Mouse (Mus musculus) spleen, adult 12 weeks (tissue): ENCODE measurements around the gene Ascl4.

Experiments used
- DNase-seq: peaks from one replicate; pipeline ENCODE4 v3.0.0; 2022; ENCODE audit warnings: low spot score

Gene Ascl4

GRCm38 (mm10) chr10:85927676-85928445 is at the start of gene Ascl4:
TSS of gene Ascl4 (plus strand) at chr10:85927681.
- peak; percentile 2 for DNase-seq

- no peak for DNase-seq
Observed at GRCm38 (mm10) chr10:85879886-85880486, 47.5 kb upstream of the Ascl4 start.

GRCm38 (mm10) chr10:85916498-85917309 is 10.8 kb upstream of the Ascl4 start, which contains the start of gene Prdm4:
TSS of gene Prdm4 (minus strand) at chr10:85917142.
- DNase-seq, result peak; percentile 94

GRCm38 (mm10) chr10:85928499-85929207 is 1.2 kb downstream of the Ascl4 start:
- peak; percentile 31 for DNase-seq

DNA sequence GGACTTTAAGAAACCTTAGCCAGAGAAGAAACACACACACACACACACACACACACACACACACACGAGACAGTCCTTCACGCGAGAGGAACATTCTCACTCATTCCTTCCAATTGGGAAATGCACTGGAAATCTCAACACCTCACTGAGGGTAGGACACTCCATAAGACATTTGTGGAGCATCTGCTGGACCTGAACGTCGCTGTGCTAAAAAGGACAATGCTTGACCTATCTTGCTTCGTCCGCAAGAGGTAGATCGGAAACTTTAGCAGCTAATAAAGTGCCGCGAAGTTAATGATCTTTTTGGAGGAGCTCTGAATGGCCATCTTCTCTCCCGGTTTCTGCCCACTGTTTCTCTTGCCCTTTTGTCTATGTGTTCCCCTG is 1.7 kb downstream of the Ascl4 start:
- no peak for DNase-seq

- DNase-seq, result no peak
Observed at GRCm38 (mm10) chr10:85929962-85930361, 2.5 kb downstream of the Ascl4 start.

GRCm38 (mm10) chr10:85936280-85936965 is 8.9 kb downstream of the Ascl4 start:
- no peak for DNase-seq

DNA sequence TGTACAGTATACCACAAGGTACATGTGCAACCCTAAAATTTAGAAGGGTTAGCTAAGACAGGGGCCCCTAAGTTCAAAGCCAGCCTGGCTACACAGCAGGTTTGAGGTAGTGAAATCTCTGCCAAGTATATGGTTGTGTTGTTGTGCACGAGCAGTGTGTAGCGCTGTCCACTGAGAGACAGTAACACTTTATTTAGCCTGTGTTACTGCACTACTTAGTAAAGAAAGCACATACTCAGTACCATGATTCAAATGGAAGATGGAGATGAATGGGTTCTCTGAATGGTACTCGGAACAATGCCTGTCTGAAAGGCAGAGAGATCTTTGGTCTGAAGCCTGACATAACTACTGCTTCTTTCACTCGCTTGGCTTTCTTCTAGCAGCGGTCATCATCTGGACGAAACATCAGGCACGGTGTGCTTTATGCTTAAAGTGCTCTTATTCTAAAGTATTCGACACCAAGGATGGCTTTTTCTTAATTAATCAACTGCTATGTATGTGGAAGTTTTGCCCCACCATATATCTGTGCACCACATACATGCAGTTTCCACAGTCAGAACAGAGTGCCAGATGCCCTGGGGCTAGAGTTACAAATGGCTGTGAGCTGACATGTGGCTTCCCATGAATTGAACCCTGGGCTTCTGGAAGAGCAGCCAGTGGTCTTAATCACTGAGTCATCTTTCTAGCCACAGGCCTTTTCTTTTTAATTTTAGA is 21.2 kb downstream of the Ascl4 start:
- DNase-seq, result no peak

GRCm38 (mm10) chr10:85951765-85952443 is 24.4 kb downstream of the Ascl4 start:
- no peak for DNase-seq

DNA sequence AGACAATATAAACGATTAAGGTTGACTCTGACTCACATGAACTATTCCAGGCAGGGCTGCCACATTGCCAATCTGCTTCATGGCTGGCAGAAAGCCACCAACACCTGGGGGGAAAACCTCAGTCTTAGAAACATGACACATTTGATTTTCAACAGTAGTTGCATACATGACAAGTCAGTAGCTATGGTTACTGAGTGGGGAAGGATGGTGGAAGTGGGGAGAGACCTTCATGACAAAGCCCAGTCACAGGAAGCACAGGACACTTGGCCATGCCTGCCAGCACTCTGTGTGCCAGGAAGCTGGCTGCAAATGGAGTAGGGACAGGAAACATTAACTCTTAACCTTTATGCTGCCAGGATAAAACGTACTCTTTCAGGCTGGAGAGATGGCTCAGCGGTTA is 25.9 kb downstream of the Ascl4 start:
- DNase-seq, result no peak

DNA sequence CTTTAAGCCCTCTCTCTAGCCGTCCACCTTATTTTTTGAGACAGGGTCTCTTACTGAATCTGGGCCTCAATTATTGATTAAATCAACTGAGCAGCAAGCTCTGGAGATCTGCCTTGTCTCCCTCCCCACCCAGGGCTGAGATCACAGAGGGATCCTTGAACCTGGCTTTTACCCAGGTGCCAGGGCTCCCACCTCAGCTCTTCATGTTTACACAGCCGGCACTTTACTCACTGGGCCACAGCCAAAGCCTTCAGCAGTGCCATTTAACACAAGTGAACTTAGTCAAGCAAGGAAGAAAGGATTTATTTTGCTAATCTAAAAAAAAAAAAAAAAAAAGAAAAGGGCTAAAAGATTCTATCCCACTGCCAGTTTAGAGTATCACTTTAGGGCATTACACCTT is 26.9 kb downstream of the Ascl4 start:
- DNase-seq, result no peak

GRCm38 (mm10) chr10:85956871-85957419 is 29.5 kb downstream of the Ascl4 start:
- DNase-seq, result peak; percentile 3

- peak; percentile 88 for DNase-seq
Observed at GRCm38 (mm10) chr10:85957464-85957950, 30.0 kb downstream of the Ascl4 start, which contains the start of gene Rtcb. TSS of gene Rtcb (minus strand) at chr10:85957823.

- DNase-seq, result no peak
Observed at GRCm38 (mm10) chr10:85962897-85963296, 35.4 kb downstream of the Ascl4 start.

DNA sequence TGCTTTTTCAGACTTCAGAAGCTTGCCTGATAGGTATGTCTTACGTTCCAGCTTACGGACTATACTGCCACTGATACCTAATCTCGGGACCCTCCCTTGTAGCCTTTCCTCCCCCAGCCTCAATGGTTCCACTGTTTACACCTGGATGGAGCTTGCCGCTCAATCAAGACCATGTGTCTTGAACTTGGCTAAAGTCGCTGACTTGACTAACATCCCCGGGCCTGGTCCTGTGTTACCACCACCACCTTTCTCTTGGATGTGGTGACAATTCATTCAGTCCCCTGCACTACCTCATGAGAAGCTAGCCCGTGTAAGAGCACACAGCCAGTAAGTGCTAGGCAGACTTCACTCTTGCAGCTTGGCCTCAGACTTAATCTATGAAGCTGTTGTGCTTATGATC is 36.8 kb downstream of the Ascl4 start:
- no peak for DNase-seq

DNA sequence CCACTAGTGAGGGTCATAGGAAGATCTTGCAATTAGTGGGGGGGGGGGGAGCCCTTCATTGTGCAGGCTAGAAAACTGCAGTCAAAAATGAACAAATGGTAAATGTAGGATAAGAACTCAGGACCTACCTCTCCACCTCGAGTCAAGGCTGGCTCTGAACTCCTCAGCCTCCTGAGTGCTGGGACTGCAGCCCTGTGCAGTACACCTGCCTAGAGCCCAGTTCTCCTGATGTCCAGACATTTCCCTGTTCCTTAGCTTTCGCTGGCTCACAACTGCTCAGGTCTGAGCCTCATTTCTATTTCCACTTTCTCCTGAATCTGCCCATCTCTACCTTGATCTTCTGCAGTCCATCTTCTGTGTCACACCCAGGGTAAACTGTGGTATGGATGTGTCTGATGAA is 39.0 kb downstream of the Ascl4 start:
- DNase-seq, result no peak

DNA sequence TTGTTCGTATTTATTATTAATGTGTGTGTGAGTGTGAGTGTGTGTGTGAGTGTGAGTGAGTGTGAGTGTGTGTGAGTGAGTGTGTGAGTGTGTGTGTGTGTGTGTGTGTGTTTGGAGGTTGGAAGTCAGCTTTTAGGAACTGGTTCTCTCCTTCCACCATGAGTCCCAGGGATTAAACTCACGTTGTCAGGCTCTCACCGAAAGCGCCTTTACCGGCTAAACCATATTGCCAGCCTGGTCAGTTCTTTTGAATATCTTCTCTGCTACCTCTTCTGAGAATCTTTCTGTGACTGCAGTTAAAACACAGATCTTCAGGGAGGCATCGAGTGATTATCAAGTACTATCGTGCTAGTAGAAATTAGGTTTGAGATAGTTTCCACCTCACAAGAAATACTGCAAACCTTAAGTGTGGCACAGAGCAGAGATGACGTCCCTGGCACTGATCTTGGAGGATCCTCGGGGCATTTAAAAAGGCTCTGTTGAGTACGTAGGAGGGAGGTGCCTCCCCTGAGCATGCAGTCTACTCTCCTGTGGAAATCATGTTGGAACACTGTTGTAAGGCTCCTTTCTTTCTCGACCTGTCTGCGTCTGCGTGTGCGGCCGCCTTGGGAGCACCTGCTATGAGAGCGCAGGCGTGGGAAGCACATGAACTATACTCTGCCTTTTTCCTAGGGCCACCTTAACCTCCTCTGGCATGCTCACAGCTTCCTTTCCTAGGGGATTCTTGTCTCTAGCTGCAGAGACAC is 40.1 kb downstream of the Ascl4 start:
- no peak for DNase-seq

DNA sequence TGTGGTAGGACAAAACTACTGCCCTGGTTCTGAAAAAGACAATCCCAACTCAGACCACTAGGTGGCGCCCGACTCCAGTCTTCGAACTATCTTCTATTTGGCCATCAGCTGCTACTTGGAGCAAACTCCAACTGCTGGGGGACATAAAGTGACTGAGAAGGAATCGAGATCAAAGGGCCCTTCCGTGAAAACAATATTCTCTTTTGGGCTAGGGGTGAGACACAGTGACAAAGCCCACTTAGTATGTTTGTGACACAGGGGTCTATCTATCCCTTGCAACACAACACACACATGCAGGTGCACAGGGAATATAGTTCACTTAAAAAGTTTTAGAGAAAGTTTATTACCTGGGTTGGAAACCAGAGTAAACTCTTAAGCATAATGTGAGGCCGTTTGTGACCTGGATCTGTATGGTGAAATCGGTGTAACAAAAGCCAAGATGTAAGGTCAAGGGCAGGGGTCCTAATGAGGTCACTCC is 40.7 kb downstream of the Ascl4 start:
- peak; percentile 54 for DNase-seq

DNA sequence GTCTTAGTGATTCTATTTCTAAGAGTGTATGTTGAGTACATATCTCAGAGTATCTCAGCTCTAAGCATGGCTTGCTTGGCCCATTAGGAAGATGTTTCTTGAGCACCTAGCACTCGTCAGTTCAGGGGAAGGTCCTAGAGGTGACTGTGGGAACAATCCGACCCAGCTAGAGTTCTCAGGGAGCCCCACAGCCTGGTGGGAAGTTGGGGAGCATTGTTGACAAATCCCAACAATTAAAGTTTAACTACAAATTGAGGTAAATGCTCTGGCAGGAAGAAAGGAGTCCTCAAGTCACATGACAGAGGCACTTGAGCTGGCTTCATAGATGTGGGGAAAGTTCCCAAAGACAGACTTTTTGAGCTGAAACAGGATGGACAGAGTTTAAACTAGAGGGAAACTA is 41.2 kb downstream of the Ascl4 start:
- no peak for DNase-seq
